ENCODE assay signal across 8 mouse cellular contexts in genomic region chr19:46504085-46504552, GRCm38 (mm10). TPM values are rescaled to one million over a fixed set of nuclear protein-coding genes. Genes with fewer than 3 reads are reported as not detected.
DNase-seq lines count a peak whose midpoint lies in the region; ATAC-seq and TF ChIP-seq lines count a peak whose summit lies in the region.

No protein-coding gene starts in this region.

- peaks cover 2% of the 10 kb centered on the region; the same call in 1 of the 2 replicates for H3K36me3 ChIP-seq in neural tube, embryonic 11.5 days (ENCODE audit: control insufficient read depth, insufficient read depth, low read length)
- H3K36me3 ChIP-seq in neural tube, embryonic 15.5 days, result peaks cover 11% of the 10 kb centered on the region; the same call in 1 of the 2 replicates

- H3K4me3 ChIP-seq in neural tube, embryonic 11.5 days (ENCODE audit: low read depth, low read length), result peak overlapping the region; percentile 99
- H3K4me3 ChIP-seq in neural tube, embryonic 15.5 days (replicated peaks), result peak overlapping the region; percentile 80

- intact Hi-C loops in left cerebral cortex, postnatal 4 days (cut with DNase I), result no loop called here

- H3K4me2 ChIP-seq in neural tube, embryonic 11.5 days (ENCODE audit: low read depth), result peak overlapping the region; percentile 99
- H3K4me2 ChIP-seq in neural tube, embryonic 15.5 days, result peak overlapping the region; percentile 96

- DNase-seq in neural tube, embryonic 11.5 days (ENCODE audit: low spot score), result no peak
- DNase-seq in neural tube, embryonic 10.5 days (ENCODE audit: extremely low spot score, low spot score), result no peak
- DNase-seq in brain, embryonic 14.5 days (ENCODE audit: low read depth), result peak; percentile 75
- peak; percentile 80 to 84 for DNase-seq in heart, adult 18-20 months
- DNase-seq in kidney, adult 11 months, result peak; percentile 78
- peak; percentile 77 to 81 for DNase-seq in lung, adult 18-20 months
- DNase-seq in left cerebral cortex, postnatal 4 days, result no peak

- H3K9ac ChIP-seq in neural tube, embryonic 11.5 days (ENCODE audit: low read length), result peak overlapping the region; percentile 98
- peak overlapping the region; percentile 96 for H3K9ac ChIP-seq in neural tube, embryonic 15.5 days (replicated peaks)

- H3K9me3 ChIP-seq in neural tube, embryonic 11.5 days (ENCODE audit: control insufficient read depth, low read length), result no peaks in the 10 kb centered on the region
- no peaks in the 10 kb centered on the region for H3K9me3 ChIP-seq in neural tube, embryonic 15.5 days (replicated peaks)

- peak; percentile 35; the same call in 1 of the 2 replicates for TF ChIP-seq CTCF in brain, embryonic 14.5 days (IDR thresholded peaks at IDR 0.05; ENCODE audit: borderline replicate concordance, extremely low read depth, insufficient read depth, insufficient read length)

- ATAC-seq in neural tube, embryonic 11.5 days (ENCODE audit: insufficient read depth, low FRiP score, low TSS enrichment), result no peak
- no peak for ATAC-seq in neural tube, embryonic 15.5 days (ENCODE audit: low FRiP score)

- peak overlapping the region; percentile 100 for H3K27ac ChIP-seq in neural tube, embryonic 11.5 days (ENCODE audit: low read depth, low read length)
- H3K27ac ChIP-seq in neural tube, embryonic 15.5 days (replicated peaks), result peak overlapping the region; percentile 100

- TF ChIP-seq POLR2A in brain, embryonic 14.5 days (IDR thresholded peaks at IDR 0.05; ENCODE audit: borderline replicate concordance, extremely low read depth, insufficient read depth, insufficient read length, poor library complexity, severe bottlenecking), result no peak

- no peaks in the 10 kb centered on the region for H3K27me3 ChIP-seq in neural tube, embryonic 11.5 days (ENCODE audit: control insufficient read depth, insufficient read depth, low read length)
- no peaks in the 10 kb centered on the region for H3K27me3 ChIP-seq in neural tube, embryonic 15.5 days (replicated peaks)

- peaks cover 50% of the 10 kb centered on the region for H3K4me1 ChIP-seq in neural tube, embryonic 11.5 days (ENCODE audit: control insufficient read depth, insufficient read depth, low read length)
- H3K4me1 ChIP-seq in neural tube, embryonic 15.5 days, result peaks cover 59% of the 10 kb centered on the region

- 2% methylated on average over 4 of the region's 4 CpGs for WGBS in neural tube, embryonic 11.5 days
- WGBS in neural tube, embryonic 15.5 days, result 3% methylated on average over 4 of the region's 4 CpGs

RNA-seq across cellular contexts. Expression of gene Trim8, which starts 2.6 kb away (rescaled TPM):
- polyA plus RNA-seq in neural tube, embryonic 11.5 days (2014; fragmentation: Nextera tagmentation; extraction: Ambion mirVana), result 26.6 and 28.7 TPM in 2 replicates
- polyA plus RNA-seq in brain, embryonic 14.5 days (2012; rRNA removed), result 35.3 and 63.0 TPM in 2 replicates
- 10 to 100 TPM; 33.9 to 38.8 TPM for total RNA-seq in heart, adult 18-20 months (2021)
- polyA plus RNA-seq in neural tube, embryonic 15.5 days (2015; fragmentation: Nextera tagmentation; extraction: Ambion mirVana), result 23.5 and 25.5 TPM in 2 replicates
- total RNA-seq in left cerebral cortex, postnatal 4 days (2021), result 100 to 1,000 TPM; 113 to 119 TPM

Comparison
In these comparisons a context has a peak if more than half of its experiments do, and no peak if none do; other contexts are left out.
1. DNase-seq: peak in brain, embryonic 14.5 days (single experiment), heart, adult 18-20 months (2 of 2), kidney, adult 11 months (single experiment) and lung, adult 18-20 months (2 of 2); none in neural tube, embryonic 11.5 days (single experiment), neural tube, embryonic 10.5 days (single experiment) and left cerebral cortex, postnatal 4 days (single experiment).